Mouse (Mus musculus): ENCODE results near the gene Hist2h2aa1. TPM values are rescaled to one million over a fixed set of nuclear protein-coding genes. Genes with fewer than 3 reads are reported as not detected.
"Not testable (repeated sequence)": the region's sequence is repeated elsewhere in the genome, so short reads cannot be mapped to it uniquely, and the experiment has no call there.

Hist2h2aa1 gene
- polyA plus RNA-seq, 1 experiment = 67.0 TPM

DNA sequence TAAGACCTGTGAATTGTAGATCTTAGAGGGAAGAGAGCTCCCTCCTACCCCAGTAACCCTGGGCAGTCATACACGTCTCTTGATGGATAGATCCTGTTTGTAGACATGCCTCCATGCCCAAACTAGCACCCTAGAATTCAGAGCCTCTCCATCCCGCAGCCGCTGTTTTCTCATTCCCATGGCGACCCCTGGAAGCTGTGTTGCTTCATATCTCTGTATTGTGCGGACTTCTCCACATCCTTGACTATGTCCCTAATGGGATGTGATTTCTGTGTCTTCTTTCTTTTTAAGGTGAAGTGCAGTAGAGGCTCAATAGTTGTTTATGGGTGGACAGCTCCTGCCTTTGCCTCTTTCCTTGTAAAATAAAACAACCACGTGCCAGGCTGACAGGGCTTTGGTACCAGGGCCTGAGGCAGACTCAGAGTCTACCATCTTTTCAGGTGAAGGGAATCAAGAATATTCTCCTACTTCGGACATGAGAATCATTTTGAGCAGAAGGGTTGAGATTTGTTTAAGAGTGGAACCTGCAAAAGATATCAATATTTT lies 19.2 kb downstream of the Hist2h2aa1 start:
- no peak for TF ChIP-seq FLI1 (IDR thresholded peaks at IDR 0.05; ENCODE audit: low read length)
- Histone ChIP-seq H3K4me3 (replicated peaks) (peak overlapping the region; percentile 93), H3K9me3 (peaks cover 4% of the 10 kb centered on the region; the same call in 1 of the 2 replicates), H3K27me3 (replicated peaks) (no peaks in the 10 kb centered on the region), H3K36me3 (replicated peaks; ENCODE audit: low read length) (no peaks in the 10 kb centered on the region), H3K4me1 (peaks cover 62% of the 10 kb centered on the region)

DNA sequence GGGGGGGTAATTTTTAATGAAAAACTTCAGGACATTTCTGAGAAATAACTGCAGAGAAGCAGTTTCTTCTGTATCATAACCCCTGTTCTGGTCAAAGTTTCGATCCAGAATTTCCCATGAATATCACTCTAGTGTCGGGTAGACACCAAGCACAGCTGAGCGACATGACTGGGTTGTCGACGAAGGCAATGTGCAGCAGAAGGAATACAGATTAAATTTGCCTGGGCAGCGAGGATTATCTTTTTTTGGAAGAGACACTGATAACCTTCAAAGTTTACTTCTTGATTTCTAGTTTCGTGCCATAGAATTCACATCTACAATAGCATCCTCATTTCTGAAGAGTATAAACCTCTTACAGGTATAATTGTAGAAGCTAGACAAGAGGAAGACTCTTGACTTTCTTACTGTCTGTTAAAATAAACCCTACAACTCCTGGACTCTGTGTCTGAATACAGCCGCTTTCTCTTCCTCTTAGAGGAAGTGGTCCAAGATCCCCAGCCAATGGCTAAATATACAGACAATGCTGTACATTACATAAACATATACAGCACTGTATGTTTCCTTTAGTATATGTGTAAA lies 20.9 kb downstream of the Hist2h2aa1 start:
- Histone ChIP-seq H3K27me3 (replicated peaks) (no peaks in the 10 kb centered on the region), H3K9me3 (no peaks in the 10 kb centered on the region), H3K36me3 (replicated peaks; ENCODE audit: low read length) (no peaks in the 10 kb centered on the region), H3K4me1 (peaks cover 63% of the 10 kb centered on the region), H3K4me3 (replicated peaks) (peak overlapping the region; percentile 14)
- TF ChIP-seq FLI1 (IDR thresholded peaks at IDR 0.05; ENCODE audit: low read length) = no peak
- no peak for TF ChIP-seq GATA1 (IDR thresholded peaks at IDR 0.05; ENCODE audit: borderline replicate concordance, low read length)

DNA sequence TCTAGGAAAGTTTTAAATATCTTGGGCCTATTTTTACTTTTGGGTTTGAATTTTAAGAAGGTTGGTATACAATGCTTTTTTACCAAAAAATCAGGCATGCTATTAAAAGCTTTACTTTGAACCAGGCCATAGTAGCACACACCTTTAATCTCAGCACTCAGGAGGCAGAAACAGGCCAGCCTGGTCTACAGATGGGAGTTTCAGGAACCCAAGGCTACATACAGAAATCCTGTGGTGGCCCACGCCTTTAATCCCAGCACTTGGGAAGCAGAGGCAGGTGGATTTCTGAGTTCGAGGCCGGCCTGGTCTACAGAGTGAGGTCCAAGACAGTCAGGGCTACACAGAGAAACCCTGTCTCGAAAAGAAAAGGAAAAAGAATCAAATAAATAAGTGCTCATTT lies 22.2 kb downstream of the Hist2h2aa1 start:
- Histone ChIP-seq H3K9me3 (no peaks in the 10 kb centered on the region), H3K27me3 (replicated peaks) (no peaks in the 10 kb centered on the region), H3K36me3 (replicated peaks; ENCODE audit: low read length) (no peaks in the 10 kb centered on the region), H3K4me3 (replicated peaks) (peak overlapping the region; percentile 53), H3K4me1 (peaks cover 53% of the 10 kb centered on the region)
- TF ChIP-seq FLI1 (IDR thresholded peaks at IDR 0.05; ENCODE audit: low read length) = no peak
- no peak for TF ChIP-seq GATA1 (IDR thresholded peaks at IDR 0.05; ENCODE audit: borderline replicate concordance, low read length)

DNA sequence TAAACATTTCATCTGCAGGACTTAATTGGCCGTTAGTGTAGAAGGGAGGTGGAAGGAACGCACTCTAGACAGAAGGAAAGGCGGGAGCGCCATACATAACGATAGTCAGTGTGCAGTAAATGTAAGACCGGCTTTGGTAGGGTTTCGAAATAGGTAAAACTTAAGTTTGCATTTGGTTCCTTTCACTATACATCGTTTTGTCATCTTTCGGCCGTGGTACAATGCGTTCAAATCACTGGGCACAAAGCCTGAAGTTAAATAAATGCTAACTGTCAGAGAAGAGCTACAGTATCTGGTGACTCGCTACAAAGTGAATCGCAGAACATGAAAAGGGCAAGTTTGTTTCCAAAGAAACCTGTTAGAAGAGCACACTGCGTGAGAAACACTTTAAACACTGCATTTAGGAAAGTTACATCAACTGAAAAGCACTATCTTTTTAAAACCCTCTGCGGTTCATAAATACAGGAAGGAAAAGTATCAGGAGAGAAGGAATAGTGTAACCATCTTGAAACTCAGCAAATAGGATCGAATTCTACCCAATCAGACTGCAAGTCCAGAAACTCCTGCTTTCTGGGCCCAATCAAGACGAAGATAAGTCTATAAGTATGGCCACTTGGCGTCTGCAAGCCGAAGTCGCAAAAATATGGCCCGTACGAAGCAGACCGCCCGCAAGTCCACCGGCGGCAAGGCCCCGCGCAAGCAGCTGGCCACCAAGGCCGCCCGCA lies 22.9 kb downstream of the Hist2h2aa1 start, which contains the start of gene Hist2h3b:
TSS of gene Hist2h3b (plus strand) at position 604 of the 725 bp plus-strand sequence.
- peak within 1 kb of the TSS; percentile 94 for H3K4me3 ChIP-seq (replicated peaks)
- no peaks in the 10 kb centered on the region for H3K27me3 ChIP-seq (replicated peaks)
- H3K9me3 ChIP-seq = no peaks in the 10 kb centered on the region
- no peaks in the 10 kb centered on the region for H3K36me3 ChIP-seq (replicated peaks; ENCODE audit: low read length)
- TF ChIP-seq GATA1 (IDR thresholded peaks at IDR 0.05; ENCODE audit: borderline replicate concordance, low read length) (no peak), FLI1 (IDR thresholded peaks at IDR 0.05; ENCODE audit: low read length) (no peak)
- H3K4me1 ChIP-seq = peaks cover 48% of the 10 kb centered on the region

DNA sequence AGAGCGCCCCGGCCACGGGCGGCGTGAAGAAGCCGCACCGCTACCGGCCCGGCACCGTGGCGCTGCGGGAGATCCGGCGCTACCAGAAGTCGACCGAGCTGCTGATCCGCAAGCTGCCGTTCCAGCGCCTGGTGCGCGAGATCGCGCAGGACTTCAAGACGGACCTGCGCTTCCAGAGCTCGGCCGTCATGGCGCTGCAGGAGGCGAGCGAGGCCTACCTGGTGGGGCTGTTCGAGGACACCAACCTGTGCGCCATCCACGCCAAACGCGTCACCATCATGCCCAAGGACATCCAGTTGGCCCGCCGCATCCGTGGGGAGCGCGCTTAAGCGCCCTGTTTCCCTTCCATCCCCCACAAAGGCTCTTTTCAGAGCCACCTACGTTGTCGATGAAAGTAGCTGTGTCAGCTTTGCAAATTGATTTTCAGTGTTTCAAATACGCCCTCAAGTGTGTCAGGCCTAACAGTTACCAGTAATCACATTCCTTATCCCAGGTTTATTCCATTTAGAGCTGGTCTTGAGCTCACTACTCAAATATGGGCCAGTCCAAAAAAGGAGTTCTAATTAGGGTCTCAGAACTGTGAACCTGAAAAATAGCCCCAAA lies 23.6 kb downstream of the Hist2h2aa1 start:
- H3K9me3 ChIP-seq; H3K27me3 ChIP-seq (replicated peaks); H3K36me3 ChIP-seq (replicated peaks; ENCODE audit: low read length): not testable (repeated sequence)
- Histone ChIP-seq H3K4me3 (replicated peaks) (peak overlapping the region; percentile 94), H3K4me1 (peaks cover 54% of the 10 kb centered on the region)

DNA sequence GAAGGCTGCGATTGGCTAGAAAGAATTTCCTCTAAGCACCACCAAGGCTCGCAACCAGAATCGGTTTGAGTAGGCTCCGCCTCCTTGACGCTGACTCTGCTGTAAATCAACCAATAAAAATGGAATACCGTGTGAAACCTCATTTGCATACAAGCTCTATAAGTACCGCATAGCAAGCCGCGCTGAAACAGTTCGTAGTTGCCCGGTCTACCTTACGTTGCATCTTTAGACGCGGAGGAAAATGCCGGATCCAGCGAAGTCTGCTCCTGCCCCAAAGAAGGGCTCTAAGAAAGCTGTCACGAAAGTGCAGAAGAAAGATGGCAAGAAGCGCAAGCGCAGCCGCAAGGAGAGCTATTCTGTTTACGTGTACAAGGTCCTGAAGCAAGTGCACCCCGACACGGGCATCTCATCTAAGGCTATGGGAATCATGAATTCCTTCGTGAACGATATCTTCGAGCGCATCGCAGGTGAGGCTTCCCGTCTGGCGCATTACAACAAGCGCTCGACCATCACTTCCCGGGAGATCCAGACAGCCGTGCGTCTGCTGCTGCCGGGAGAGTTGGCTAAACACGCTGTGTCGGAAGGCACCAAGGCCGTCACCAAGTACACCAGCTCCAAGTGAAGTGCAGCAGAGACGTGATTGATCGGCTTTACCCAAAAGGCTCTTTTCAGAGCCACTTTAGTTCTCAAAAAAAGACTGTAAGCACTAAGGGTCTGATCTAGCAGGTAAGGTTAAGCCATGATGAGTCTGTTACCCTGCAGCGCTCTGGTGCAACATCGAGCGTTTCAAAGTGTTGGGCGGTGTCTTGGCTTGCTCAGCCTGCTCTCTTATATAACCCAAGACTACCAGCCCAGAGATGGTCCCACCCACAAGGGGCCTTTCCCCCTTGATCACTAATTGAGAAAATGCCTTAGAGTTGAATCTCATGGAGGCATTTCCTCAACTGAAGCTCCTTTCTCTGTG lies 24.5 kb downstream of the Hist2h2aa1 start, which contains the start of gene Hist2h2bb:
TSS of gene Hist2h2bb (plus strand) at position 242 of the 964 bp plus-strand sequence.
- Histone ChIP-seq H3K9me3 (no peaks in the 10 kb centered on the region), H3K36me3 (replicated peaks; ENCODE audit: low read length) (no peaks in the 10 kb centered on the region), H3K27me3 (replicated peaks) (no peaks in the 10 kb centered on the region), H3K4me1 (peaks cover 53% of the 10 kb centered on the region), H3K4me3 (replicated peaks) (peak within 1 kb of the TSS; percentile 94)
- TF ChIP-seq GATA1 (IDR thresholded peaks at IDR 0.05; ENCODE audit: borderline replicate concordance, low read length) (no peak), FLI1 (IDR thresholded peaks at IDR 0.05; ENCODE audit: low read length) (no peak)

DNA sequence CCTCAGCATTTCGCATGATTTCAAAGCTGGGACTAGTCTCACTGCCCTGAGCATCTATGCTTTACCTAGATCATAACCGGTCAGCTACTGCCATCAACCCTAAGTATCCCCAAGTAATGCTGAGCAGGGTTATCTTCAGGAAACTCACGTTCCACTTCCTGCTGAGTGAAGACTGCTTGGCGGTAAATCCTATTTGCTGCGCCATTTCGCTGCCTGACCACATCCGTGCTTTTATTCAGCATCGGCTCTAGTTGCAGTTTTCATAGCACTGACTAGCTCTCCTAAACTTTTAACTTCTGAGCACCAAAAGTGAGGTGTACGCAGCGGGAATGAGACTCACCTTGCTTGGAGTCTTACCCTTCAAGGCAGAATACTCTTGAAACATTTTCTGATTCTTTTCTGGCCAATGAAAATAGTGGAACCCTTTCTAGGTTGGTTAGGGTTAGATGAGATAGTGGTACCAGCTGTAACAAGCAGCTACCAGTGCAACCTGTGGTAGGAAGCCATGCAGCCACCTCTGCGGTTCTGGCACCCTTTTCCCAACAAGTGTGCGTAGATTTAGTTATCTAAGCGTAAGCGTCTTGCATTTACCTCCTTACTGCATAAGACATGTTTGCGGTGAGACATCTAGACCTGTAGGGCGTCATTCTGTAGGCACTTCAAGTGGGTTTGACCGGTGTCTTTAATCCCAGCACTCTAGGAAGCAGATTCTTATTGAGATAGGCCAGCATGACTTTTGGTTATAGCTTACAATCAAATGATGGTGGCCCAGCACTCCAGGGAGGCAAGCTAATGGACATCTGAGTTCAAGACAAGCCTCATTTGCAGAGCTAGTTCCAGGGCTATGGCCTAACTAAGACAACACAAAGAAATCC lies 28.5 kb downstream of the Hist2h2aa1 start:
- TF ChIP-seq FLI1 (IDR thresholded peaks at IDR 0.05; ENCODE audit: low read length) (no peak), GATA1 (IDR thresholded peaks at IDR 0.05; ENCODE audit: borderline replicate concordance, low read length) (no peak)
- H3K4me1 ChIP-seq = peaks cover 47% of the 10 kb centered on the region
- H3K9me3 ChIP-seq = no peaks in the 10 kb centered on the region
- peak overlapping the region; percentile 91 for H3K4me3 ChIP-seq (replicated peaks)
- H3K27me3 ChIP-seq (replicated peaks) = no peaks in the 10 kb centered on the region
- H3K36me3 ChIP-seq (replicated peaks; ENCODE audit: low read length) = peaks cover 16% of the 10 kb centered on the region

DNA sequence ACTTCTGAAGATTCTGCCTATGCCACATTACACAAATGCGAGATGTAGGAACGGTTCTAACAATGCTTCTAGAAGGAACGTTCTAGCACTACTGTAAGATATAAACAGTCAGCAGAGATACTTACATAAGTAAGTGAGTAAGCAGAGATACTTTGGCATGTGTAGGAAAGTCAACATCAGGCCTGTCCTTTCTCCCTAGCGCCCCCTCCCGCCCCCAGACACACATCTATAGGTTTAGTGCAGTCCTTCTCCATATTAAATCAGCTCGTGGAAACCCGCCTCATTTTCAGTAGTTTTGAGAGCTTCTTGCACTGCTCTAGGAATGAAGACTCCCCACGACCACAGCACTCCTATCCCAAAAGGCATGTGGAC lies 32.1 kb downstream of the Hist2h2aa1 start:
- Histone ChIP-seq H3K27me3 (replicated peaks) (peaks cover 12% of the 10 kb centered on the region), H3K4me1 (peaks cover 44% of the 10 kb centered on the region), H3K4me3 (replicated peaks) (peak overlapping the region; percentile 93), H3K36me3 (replicated peaks; ENCODE audit: low read length) (peaks cover 16% of the 10 kb centered on the region), H3K9me3 (no peaks in the 10 kb centered on the region)
- TF ChIP-seq FLI1 (IDR thresholded peaks at IDR 0.05; ENCODE audit: low read length) (no peak), GATA1 (IDR thresholded peaks at IDR 0.05; ENCODE audit: borderline replicate concordance, low read length) (no peak)

Data from megakaryocyte, embryonic 14.5 days (primary cell).